Mouse (Mus musculus): ENCODE results near the gene Iqcf3. TPM values are rescaled to one million over a fixed set of nuclear protein-coding genes. Genes with fewer than 3 reads are reported as not detected.

The Iqcf3 gene
- polyA plus RNA-seq, 1 experiment, result not detected

DNA sequence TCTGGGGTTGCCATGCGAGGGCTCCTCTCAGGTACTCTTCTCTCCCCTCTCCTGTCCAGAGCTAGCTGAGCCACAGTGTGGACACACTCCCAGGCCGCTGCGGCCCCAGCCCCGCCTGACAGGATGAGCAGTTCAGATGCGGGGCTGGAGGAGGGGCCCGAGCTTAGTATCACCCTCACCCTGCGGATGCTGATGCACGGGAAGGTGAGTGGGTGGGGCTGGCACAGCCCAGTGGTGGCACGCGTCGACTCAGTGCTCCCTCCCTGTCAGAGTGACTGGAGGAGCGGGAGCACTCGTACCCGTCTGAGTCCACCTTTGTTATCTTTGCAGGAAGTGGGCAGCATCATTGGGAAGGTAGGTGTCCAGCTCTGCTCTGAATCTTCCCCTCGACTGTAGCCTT is 101.5 kb downstream of the Iqcf3 start:
- H3K4me3 ChIP-seq (ENCODE audit: insufficient read depth, low read length), result no peak overlapping the region
- no peak overlapping the region for H3K27ac ChIP-seq (ENCODE audit: insufficient read depth, low read length)
- H3K4me1 ChIP-seq (ENCODE audit: control insufficient read depth, insufficient read depth, low read length), result no peaks in the 10 kb centered on the region
- TF ChIP-seq POLR2A (IDR thresholded peaks at IDR 0.05; ENCODE audit: low read depth, low read length) (no peak), CTCF (IDR thresholded peaks at IDR 0.05; ENCODE audit: borderline replicate concordance, insufficient read depth, low read length) (no peak)

DNA sequence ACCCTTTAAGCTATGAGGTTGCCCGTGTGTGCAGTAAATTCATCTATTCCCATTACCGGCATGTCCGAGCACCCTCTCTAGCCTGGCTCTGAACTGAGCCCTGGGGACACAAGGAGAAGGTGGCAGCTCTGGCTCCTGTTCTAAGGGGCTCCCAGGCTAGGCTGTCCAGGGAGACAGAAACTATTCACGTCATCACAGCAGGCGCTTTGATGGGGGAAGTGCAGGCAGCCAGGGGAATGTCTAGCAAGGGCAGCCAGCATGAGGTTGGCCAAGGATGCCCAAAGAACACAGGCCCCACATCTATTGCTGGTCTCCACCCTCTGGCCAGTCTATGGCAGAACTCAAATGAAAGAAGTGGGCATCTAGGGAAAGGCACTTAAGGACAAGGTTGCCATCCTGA is 103.5 kb downstream of the Iqcf3 start:
- TF ChIP-seq POLR2A (IDR thresholded peaks at IDR 0.05; ENCODE audit: low read depth, low read length) (no peak), CTCF (IDR thresholded peaks at IDR 0.05; ENCODE audit: borderline replicate concordance, insufficient read depth, low read length) (no peak)
- peaks cover under 1% of the 10 kb centered on the region; the same call in 1 of the 2 replicates for H3K4me1 ChIP-seq (ENCODE audit: control insufficient read depth, insufficient read depth, low read length)
- H3K27ac ChIP-seq (ENCODE audit: insufficient read depth, low read length), result no peak overlapping the region
- H3K4me3 ChIP-seq (ENCODE audit: insufficient read depth, low read length), result no peak overlapping the region

DNA sequence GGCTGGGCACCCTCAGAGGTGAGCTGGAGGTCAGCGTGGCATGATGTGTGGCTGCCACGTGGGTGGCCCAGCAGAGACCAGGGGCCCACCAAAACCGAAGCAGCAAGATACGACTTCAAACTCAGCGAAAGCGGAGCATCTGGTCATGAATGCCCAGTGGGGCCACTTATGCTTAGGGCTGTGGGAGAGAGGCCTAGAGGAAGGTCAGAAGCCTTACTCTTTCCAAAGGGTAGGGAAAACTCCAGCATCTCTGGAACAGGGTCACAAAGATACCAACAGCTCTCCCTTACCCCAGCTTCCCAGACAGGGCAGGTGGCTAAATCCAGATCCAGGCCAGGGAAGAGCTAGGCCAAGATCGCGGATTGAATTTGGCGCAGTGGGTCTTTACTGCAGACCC is 104.3 kb downstream of the Iqcf3 start:
- Histone ChIP-seq H3K4me1 (ENCODE audit: control insufficient read depth, insufficient read depth, low read length) (peaks cover 5% of the 10 kb centered on the region; the same call in 1 of the 2 replicates), H3K27ac (ENCODE audit: insufficient read depth, low read length) (no peak overlapping the region), H3K4me3 (ENCODE audit: insufficient read depth, low read length) (no peak overlapping the region)
- TF ChIP-seq POLR2A (IDR thresholded peaks at IDR 0.05; ENCODE audit: low read depth, low read length), result no peak
- TF ChIP-seq CTCF (IDR thresholded peaks at IDR 0.05; ENCODE audit: borderline replicate concordance, insufficient read depth, low read length), result no peak

DNA sequence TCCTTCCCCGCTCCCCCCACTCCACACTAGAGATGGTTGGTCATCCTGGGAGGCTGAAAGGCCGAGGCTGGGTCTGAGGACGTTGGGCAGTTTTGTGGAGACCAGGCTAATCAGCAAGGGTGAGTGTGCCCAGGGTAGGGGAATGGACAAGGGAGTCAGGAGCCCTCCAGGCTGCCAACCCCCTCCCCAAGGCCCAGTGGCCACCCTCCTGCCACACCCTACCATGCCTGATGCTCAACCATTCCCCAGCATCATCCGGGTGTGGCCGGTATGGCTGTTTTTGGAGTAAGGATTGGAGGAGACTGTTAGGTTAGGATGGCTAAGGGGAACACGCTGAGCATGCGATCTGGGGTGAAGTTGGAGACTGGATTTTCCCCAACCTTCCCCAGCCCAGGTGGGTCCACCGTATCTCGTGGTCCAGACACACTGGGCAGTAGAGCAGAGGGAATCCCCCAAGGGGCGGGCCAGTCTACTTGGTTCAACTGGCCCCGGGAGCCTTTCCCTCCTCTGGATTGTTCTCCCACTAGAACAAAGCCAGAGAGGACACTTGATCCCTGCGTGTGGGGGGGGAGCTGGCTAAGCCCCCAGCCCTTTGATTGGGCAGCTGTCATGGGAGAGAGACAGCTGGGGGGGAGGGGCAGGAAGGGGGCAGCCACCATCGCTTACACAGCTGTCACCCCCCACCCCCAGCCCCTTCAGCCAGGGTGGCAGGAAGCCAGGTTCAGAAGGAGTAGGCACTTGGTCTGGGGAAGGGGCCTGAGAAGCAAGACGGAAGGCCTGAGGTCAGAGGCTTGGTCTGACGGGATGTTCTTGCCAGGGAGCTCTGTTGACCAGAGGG is 104.9 kb downstream of the Iqcf3 start:
- peak overlapping the region; percentile 80 for H3K4me3 ChIP-seq (ENCODE audit: insufficient read depth, low read length)
- peaks cover 5% of the 10 kb centered on the region; the same call in 1 of the 2 replicates for H3K4me1 ChIP-seq (ENCODE audit: control insufficient read depth, insufficient read depth, low read length)
- no peak overlapping the region for H3K27ac ChIP-seq (ENCODE audit: insufficient read depth, low read length)
- no peak for TF ChIP-seq POLR2A (IDR thresholded peaks at IDR 0.05; ENCODE audit: low read depth, low read length)
- no peak for TF ChIP-seq CTCF (IDR thresholded peaks at IDR 0.05; ENCODE audit: borderline replicate concordance, insufficient read depth, low read length)

DNA sequence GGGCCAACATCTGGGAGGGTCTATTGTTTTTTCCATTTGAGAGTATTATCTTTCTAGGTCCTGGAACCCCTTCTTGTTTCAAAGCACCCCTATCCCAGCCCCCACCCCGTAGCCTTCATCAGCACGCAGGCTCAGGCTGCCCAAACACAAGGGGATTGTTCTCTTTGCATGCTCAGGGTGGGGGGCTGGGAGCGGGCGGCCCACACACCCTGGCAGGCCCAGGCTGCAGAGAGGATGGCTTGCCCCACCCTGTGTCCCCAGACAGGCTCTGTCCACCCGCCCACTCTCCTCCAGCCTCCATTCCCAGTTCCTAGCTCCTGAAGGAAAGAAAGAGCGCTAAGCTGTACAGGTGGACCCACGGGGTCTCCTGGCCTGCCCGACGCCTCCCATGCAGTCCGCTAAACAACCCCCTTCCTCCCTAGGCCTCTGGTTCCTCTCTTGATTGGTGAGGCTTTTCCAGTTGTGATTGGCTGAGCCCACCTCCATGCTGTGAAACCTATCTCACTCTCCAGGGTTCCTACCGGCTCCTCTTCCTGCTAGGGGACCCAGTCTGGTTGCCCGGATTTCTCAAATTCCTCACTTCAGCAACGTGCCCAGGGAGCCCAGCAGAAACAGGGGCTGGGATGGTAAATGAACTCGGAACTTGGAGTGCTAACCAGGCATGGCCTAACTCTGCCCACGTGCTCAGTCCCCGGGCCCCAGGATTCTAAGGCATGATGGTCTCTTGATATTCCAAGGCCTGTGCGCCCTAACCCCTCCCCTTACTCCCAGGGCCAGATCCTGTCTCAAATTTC is 106.3 kb downstream of the Iqcf3 start:
- Histone ChIP-seq H3K4me1 (ENCODE audit: control insufficient read depth, insufficient read depth, low read length) (peaks cover 18% of the 10 kb centered on the region), H3K27ac (ENCODE audit: insufficient read depth, low read length) (peak overlapping the region; percentile 62), H3K4me3 (ENCODE audit: insufficient read depth, low read length) (peak overlapping the region; percentile 80)
- TF ChIP-seq POLR2A (IDR thresholded peaks at IDR 0.05; ENCODE audit: low read depth, low read length), result peak; percentile 53
- TF ChIP-seq CTCF (IDR thresholded peaks at IDR 0.05; ENCODE audit: borderline replicate concordance, insufficient read depth, low read length), result no peak

DNA sequence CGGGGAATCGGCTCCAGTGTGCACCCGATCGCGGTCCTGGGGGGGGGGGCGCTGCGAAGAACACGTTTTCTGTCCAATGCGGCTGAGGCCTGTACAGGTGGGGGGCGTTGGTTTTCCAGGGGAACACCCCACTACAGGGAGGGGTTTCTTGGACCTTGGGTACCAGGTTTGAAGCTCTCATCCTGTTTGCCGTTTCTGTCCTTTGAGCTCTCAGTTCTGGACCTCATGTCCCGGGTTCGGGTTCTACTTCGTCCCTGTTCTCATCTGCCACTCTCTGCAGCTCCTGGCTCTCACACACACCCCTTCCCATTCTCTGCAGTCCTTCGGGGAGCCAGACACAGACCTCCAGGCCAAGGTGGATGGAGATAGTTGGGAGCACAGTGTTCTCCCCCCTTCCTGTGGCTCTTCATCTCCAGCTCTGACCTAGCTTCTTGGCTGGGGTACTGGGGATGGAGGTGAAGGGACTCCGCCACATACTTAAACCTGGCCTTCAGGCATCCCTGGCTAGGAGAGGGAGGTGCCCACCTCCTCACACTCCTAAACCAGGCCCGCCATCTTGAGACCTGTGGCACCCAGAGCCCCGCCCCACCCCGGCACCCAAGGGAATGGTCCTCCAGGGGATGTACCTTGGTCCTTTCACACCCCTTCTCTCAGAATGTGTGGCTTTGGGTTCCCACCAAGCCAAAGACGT is 107.2 kb downstream of the Iqcf3 start:
- Histone ChIP-seq H3K4me3 (ENCODE audit: insufficient read depth, low read length) (peak overlapping the region; percentile 80), H3K27ac (ENCODE audit: insufficient read depth, low read length) (peak overlapping the region; percentile 62), H3K4me1 (ENCODE audit: control insufficient read depth, insufficient read depth, low read length) (peaks cover 18% of the 10 kb centered on the region)
- TF ChIP-seq CTCF (IDR thresholded peaks at IDR 0.05; ENCODE audit: borderline replicate concordance, insufficient read depth, low read length) (no peak), POLR2A (IDR thresholded peaks at IDR 0.05; ENCODE audit: low read depth, low read length) (peak; percentile 60)

DNA sequence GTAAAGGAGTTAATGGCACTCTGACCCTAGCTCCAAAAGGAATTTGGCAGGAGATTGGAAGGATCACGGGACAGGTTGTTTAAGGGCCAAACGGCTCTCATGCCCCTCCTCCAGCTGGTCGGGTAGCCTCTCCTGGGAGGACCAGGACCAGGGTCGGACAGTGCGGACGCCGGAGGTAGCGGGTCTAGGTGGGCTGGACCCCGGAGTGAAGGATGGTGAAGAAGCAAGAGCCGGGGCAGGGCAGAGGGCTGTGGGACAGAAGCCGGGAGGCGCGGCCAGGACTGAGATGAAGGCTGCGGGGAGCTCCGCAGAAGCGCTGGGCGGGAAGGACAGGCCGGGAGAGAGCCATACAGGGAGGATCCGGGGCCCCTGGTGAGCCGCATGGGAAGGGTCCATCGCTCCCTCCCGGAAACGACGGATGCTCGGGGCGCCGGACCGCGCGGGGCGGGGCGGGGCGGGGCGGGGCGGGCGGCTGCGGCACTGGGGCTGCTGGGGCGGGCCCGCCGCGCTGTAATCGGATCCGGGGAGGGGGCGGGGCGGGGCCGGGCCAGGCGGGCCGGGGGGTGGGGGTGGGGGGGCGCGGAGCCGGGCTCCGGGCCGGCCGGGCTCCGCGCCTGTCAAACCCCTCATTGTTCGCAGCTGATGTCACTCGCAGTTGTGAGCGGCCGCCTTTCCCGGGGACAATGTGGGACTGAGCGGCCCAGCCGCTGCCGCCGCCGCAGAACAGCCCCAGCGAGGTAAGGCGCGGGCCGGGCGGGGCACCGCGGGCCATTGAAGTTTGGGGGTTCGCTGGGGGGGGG is 108.0 kb downstream of the Iqcf3 start, which contains the start of gene Pcbp4:
TSS of gene Pcbp4 (plus strand) at position 21 of the 800 bp plus-strand sequence.
- H3K4me1 ChIP-seq (ENCODE audit: control insufficient read depth, insufficient read depth, low read length), result peaks cover 18% of the 10 kb centered on the region
- H3K27ac ChIP-seq (ENCODE audit: insufficient read depth, low read length), result peak within 1 kb of the TSS; percentile 79
- H3K4me3 ChIP-seq (ENCODE audit: insufficient read depth, low read length), result peak within 1 kb of the TSS; percentile 80
- TF ChIP-seq CTCF (IDR thresholded peaks at IDR 0.05; ENCODE audit: borderline replicate concordance, insufficient read depth, low read length) (no peak), POLR2A (IDR thresholded peaks at IDR 0.05; ENCODE audit: low read depth, low read length) (peak; percentile 52)

Other genes with a start within 250 kb of the Iqcf3 start
- gene Dusp7, start 193.0 kb downstream of the Iqcf3 start, polyA plus RNA-seq (2011; ENCODE audit: insufficient read length, low read depth, missing spikeins), result 63.0 and 67.2 TPM in 2 replicates
- 346 and 369 TPM in 2 replicates for gene Rpl29, start 132.2 kb downstream of the Iqcf3 start, polyA plus RNA-seq (2011; ENCODE audit: insufficient read length, low read depth, missing spikeins)
- gene Acy1, start 123.3 kb downstream of the Iqcf3 start, polyA plus RNA-seq (2011; ENCODE audit: insufficient read length, low read depth, missing spikeins), result 14.9 and 16.0 TPM in 2 replicates
- gene Abhd14b, start 114.2 kb downstream of the Iqcf3 start, polyA plus RNA-seq (2011; ENCODE audit: insufficient read length, low read depth, missing spikeins), result 16.4 and 16.8 TPM in 2 replicates
- gene Abhd14a, start 114.0 kb downstream of the Iqcf3 start, polyA plus RNA-seq (2011; ENCODE audit: insufficient read length, low read depth, missing spikeins), result 29.7 and 31.3 TPM in 2 replicates
- gene Pcbp4, start 108.3 kb downstream of the Iqcf3 start, polyA plus RNA-seq (2011; ENCODE audit: insufficient read length, low read depth, missing spikeins), result 115 and 119 TPM in 2 replicates
- gene Gpr62, start 95.7 kb downstream of the Iqcf3 start, polyA plus RNA-seq (2011; ENCODE audit: insufficient read length, low read depth, missing spikeins), result not detected in 2 replicates
- gene Rrp9, start 85.7 kb downstream of the Iqcf3 start, polyA plus RNA-seq (2011; ENCODE audit: insufficient read length, low read depth, missing spikeins), result 28.0 and 34.8 TPM in 2 replicates
- gene Parp3, start 84.7 kb downstream of the Iqcf3 start, polyA plus RNA-seq (2011; ENCODE audit: insufficient read length, low read depth, missing spikeins), result 99.0 and 131 TPM in 2 replicates
- gene Iqcf1, start 61.7 kb downstream of the Iqcf3 start, polyA plus RNA-seq (2011; ENCODE audit: insufficient read length, low read depth, missing spikeins), result not detected in 2 replicates
- not detected in 2 replicates for gene Iqcf5, start 47.1 kb downstream of the Iqcf3 start, polyA plus RNA-seq (2011; ENCODE audit: insufficient read length, low read depth, missing spikeins)
- not detected in 2 replicates for gene Iqcf4, start 9.4 kb upstream of the Iqcf3 start, polyA plus RNA-seq (2011; ENCODE audit: insufficient read length, low read depth, missing spikeins)
- not detected in 2 replicates for gene Iqcf6, start 65.0 kb upstream of the Iqcf3 start, polyA plus RNA-seq (2011; ENCODE audit: insufficient read length, low read depth, missing spikeins)
- not detected in 2 replicates for gene Grm2, start 94.5 kb upstream of the Iqcf3 start, polyA plus RNA-seq (2011; ENCODE audit: insufficient read length, low read depth, missing spikeins)
- 85.2 and 90.1 TPM in 2 replicates for gene Tex264, start 124.3 kb upstream of the Iqcf3 start, polyA plus RNA-seq (2011; ENCODE audit: insufficient read length, low read depth, missing spikeins)
- 17.7 and 18.5 TPM in 2 replicates for gene Rad54l2, start 227.6 kb upstream of the Iqcf3 start, polyA plus RNA-seq (2011; ENCODE audit: insufficient read length, low read depth, missing spikeins)

Data from embryonic fibroblast, embryonic 13.5 days (primary cell).